Mouse (Mus musculus): Measurements from ENCODE around the gene Prcd. TPM values are rescaled to one million over a fixed set of nuclear protein-coding genes. Genes with fewer than 3 reads are reported as not detected.
"Not testable (repeated sequence)": the region's sequence is repeated elsewhere in the genome, so short reads cannot be mapped to it uniquely, and the experiment has no call there.

Prcd gene
- polyA plus RNA-seq, 1 experiment from 2014 or later, result 1.7 TPM

DNA sequence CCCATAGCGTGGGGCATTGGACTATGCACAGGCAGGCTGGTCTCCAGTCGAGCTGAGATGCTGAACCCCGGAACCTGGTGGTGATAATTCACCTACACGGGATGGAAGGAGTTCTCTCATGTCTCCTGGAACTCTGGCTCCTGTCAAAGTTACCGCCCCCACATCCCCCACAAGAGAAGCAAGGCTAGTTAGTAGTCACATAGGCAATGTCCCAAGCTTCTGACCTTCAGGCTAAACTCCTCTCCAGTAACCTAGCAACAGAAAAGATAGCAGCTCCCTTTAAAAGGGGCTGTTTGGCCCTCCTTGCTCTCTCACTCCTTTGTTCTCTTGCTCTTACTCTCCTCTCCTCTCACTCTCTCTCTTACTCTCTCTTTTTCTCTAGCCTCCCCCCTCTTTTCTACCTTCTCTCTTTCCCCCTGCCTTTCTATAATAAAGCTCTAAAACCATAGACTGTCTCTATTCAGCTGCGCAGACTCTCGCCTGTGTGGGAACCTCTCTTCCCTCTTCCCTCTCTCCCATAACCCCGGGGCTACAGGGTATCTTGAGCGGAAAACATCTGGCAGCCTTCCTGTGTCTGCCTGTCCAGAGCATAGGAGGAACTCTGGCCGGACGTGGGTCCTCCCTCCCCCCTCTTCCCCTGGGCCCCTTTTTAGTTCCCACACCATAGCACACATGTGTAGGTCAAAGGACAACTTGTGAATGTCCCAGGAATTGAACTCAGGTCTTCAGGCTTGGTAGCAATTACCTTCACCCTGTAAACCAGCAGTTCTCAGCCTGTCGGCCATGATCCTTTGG is 23.0 kb upstream of the Prcd start:
- Histone ChIP-seq H3K36me3 (ENCODE audit: control insufficient read depth, insufficient read depth) (no peaks in the 10 kb centered on the region), H3K4me3 (ENCODE audit: low read length) (no peak overlapping the region), H3K4me1 (ENCODE audit: control insufficient read depth, insufficient read depth, low read length) (peaks cover 22% of the 10 kb centered on the region), H3K4me2 (ENCODE audit: low read depth, low read length) (no peak overlapping the region), H3K9me3 (replicated peaks; ENCODE audit: control insufficient read depth, low read length) (no peaks in the 10 kb centered on the region), H3K27ac (ENCODE audit: low read length) (peak overlapping the region; percentile 51), H3K27me3 (ENCODE audit: control insufficient read depth, insufficient read depth, low read length) (no peaks in the 10 kb centered on the region), H3K9ac (ENCODE audit: low read length) (no peak overlapping the region; the same call in 1 of the 2 replicates)
- ATAC-seq (replicated peaks; ENCODE audit: extremely low read depth, insufficient read depth, low FRiP score), result peak; percentile 35
- WGBS, result 35% methylated on average over 12 of the region's 12 CpGs

GRCm38 (mm10) chr11:116632962-116633361 is 20.4 kb upstream of the Prcd start:
- Histone ChIP-seq H3K4me1 (ENCODE audit: control insufficient read depth, insufficient read depth, low read length) (peaks cover 12% of the 10 kb centered on the region; the same call in 1 of the 2 replicates), H3K4me3 (ENCODE audit: low read length) (no peak overlapping the region), H3K9ac (ENCODE audit: low read length) (no peak overlapping the region), H3K27ac (ENCODE audit: low read length) (no peak overlapping the region), H3K36me3 (ENCODE audit: control insufficient read depth, insufficient read depth) (no peaks in the 10 kb centered on the region), H3K27me3 (ENCODE audit: control insufficient read depth, insufficient read depth, low read length) (no peaks in the 10 kb centered on the region), H3K9me3 (replicated peaks; ENCODE audit: control insufficient read depth, low read length) (no peaks in the 10 kb centered on the region), H3K4me2 (ENCODE audit: low read depth, low read length) (no peak overlapping the region)
- WGBS, result 74% methylated on average over 10 of the region's 10 CpGs
- no peak for ATAC-seq (replicated peaks; ENCODE audit: extremely low read depth, insufficient read depth, low FRiP score)

GRCm38 (mm10) chr11:116636607-116637006 is 16.7 kb upstream of the Prcd start:
- not testable (repeated sequence) for ATAC-seq (replicated peaks; ENCODE audit: extremely low read depth, insufficient read depth, low FRiP score); H3K4me2 ChIP-seq (ENCODE audit: low read depth, low read length); H3K27me3 ChIP-seq (ENCODE audit: control insufficient read depth, insufficient read depth, low read length); H3K9ac ChIP-seq (ENCODE audit: low read length); H3K4me3 ChIP-seq (ENCODE audit: low read length); H3K27ac ChIP-seq (ENCODE audit: low read length); H3K4me1 ChIP-seq (ENCODE audit: control insufficient read depth, insufficient read depth, low read length); H3K36me3 ChIP-seq (ENCODE audit: control insufficient read depth, insufficient read depth); H3K9me3 ChIP-seq (replicated peaks; ENCODE audit: control insufficient read depth, low read length)
- 64% methylated on average over 8 of the region's 8 CpGs for WGBS

- peaks cover 3% of the 10 kb centered on the region for H3K4me1 ChIP-seq (ENCODE audit: control insufficient read depth, insufficient read depth, low read length)
- H3K27me3 ChIP-seq (ENCODE audit: control insufficient read depth, insufficient read depth, low read length), result no peaks in the 10 kb centered on the region
- 41% methylated on average over 5 of the region's 5 CpGs for whole genome bisulfite sequencing
- no peak overlapping the region for H3K4me2 ChIP-seq (ENCODE audit: low read depth, low read length)
- no peaks in the 10 kb centered on the region for H3K36me3 ChIP-seq (ENCODE audit: control insufficient read depth, insufficient read depth)
- no peak for ATAC-seq (replicated peaks; ENCODE audit: extremely low read depth, insufficient read depth, low FRiP score)
- no peak overlapping the region for H3K4me3 ChIP-seq (ENCODE audit: low read length)
- no peak overlapping the region for H3K27ac ChIP-seq (ENCODE audit: low read length)
- H3K9ac ChIP-seq (ENCODE audit: low read length), result no peak overlapping the region
- H3K9me3 ChIP-seq (replicated peaks; ENCODE audit: control insufficient read depth, low read length), result no peaks in the 10 kb centered on the region; the same call in 1 of the 2 replicates
Observed at GRCm38 (mm10) chr11:116641168-116641567, 12.2 kb upstream of the Prcd start.

- H3K4me2 ChIP-seq (ENCODE audit: low read depth, low read length), result no peak overlapping the region
- no peak overlapping the region for H3K9ac ChIP-seq (ENCODE audit: low read length)
- no peak for ATAC-seq (replicated peaks; ENCODE audit: extremely low read depth, insufficient read depth, low FRiP score)
- H3K27ac ChIP-seq (ENCODE audit: low read length), result no peak overlapping the region
- H3K9me3 ChIP-seq (replicated peaks; ENCODE audit: control insufficient read depth, low read length), result no peaks in the 10 kb centered on the region; the same call in 1 of the 2 replicates
- peaks cover 3% of the 10 kb centered on the region for H3K4me1 ChIP-seq (ENCODE audit: control insufficient read depth, insufficient read depth, low read length)
- no peak overlapping the region for H3K4me3 ChIP-seq (ENCODE audit: low read length)
- no peaks in the 10 kb centered on the region for H3K36me3 ChIP-seq (ENCODE audit: control insufficient read depth, insufficient read depth)
- 68% methylated on average over 3 of the region's 3 CpGs for WGBS
- no peaks in the 10 kb centered on the region for H3K27me3 ChIP-seq (ENCODE audit: control insufficient read depth, insufficient read depth, low read length)
Observed at GRCm38 (mm10) chr11:116641731-116642130, 11.6 kb upstream of the Prcd start.

DNA sequence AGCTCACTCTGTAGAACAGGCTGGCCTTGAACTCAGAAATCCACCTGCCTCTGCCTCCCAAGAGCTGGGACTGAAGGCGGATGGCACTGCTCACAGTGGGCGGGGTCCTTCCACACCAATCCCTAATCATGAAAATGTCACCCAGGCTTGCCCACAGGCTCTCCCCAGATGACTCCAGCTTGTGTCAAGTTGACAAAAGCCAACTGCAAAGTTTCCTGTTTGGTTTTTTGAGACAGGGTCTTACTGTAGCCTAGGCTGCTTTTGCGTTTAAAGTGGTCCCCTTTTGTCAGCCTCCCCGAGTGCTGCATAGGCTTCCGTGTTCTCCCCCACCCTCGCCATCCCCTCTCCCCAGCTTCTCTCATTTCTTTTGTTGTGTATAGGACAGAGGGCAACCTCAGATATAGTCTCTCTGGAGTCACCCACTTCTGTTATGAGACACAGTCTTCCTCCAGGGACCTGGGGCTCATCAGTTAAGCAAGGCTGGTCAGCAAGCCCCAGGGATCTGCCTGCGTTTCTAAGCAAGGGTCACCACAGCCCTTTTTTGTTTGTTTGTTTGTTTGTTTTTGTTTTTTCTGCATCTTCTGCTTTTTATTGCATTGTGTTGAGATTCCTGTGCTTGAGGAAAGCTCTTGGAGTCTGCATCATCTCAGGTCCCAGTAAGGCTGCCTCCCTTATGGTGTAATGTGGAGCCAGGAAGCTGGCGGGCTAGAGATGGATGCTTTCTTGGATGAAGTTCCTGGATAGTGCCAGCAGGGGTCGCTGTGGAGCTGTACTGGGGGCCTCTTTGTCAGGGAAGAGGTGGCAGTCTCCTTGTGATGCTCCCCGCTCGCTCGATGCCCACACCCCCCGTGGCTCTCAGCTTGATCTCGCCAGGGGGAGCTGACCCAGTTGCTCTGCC is 10.4 kb upstream of the Prcd start:
- Histone ChIP-seq H3K9me3 (replicated peaks; ENCODE audit: control insufficient read depth, low read length) (no peaks in the 10 kb centered on the region; the same call in 1 of the 2 replicates), H3K36me3 (ENCODE audit: control insufficient read depth, insufficient read depth) (no peaks in the 10 kb centered on the region), H3K9ac (ENCODE audit: low read length) (no peak overlapping the region), H3K4me2 (ENCODE audit: low read depth, low read length) (no peak overlapping the region; the same call in 1 of the 2 replicates), H3K27me3 (ENCODE audit: control insufficient read depth, insufficient read depth, low read length) (peaks cover 3% of the 10 kb centered on the region; the same call in 1 of the 2 replicates), H3K27ac (ENCODE audit: low read length) (no peak overlapping the region), H3K4me1 (ENCODE audit: control insufficient read depth, insufficient read depth, low read length) (peaks cover 6% of the 10 kb centered on the region), H3K4me3 (ENCODE audit: low read length) (no peak overlapping the region)
- ATAC-seq (replicated peaks; ENCODE audit: extremely low read depth, insufficient read depth, low FRiP score), result no peak; the same call in 1 of the 2 replicates
- 35% methylated on average over 14 of the region's 14 CpGs for WGBS

DNA sequence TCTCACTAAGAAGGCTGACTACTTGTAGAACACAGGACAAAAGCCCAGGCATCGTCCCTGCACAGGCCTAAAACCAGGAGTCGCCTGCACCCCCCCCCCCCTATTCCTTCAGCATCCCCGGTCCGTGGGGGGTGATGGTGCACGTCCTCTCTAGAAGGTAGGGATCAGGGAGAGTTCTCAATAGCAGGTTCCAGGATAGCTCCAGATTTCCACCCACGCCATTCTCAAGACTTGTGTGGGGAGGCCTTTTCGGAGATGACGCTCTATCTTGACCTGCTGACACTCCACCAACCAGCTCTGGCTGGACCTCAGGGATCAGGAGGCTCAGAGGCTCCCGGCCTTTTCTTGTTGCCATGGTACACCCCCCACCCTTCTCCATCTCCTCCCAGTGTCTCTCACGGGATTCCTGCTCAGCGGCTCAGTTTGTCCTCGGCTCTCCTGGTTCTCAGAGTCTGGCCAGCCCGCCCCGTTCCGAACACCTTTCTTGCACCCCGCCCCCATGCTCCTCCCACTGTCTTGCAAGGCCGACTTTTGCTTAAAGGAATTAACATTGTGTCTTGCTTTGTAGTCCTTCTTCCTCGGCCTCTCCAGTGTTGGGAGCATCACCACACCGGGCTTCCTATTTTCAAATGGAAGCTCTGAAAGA is 9.6 kb upstream of the Prcd start:
- no peaks in the 10 kb centered on the region; the same call in 1 of the 2 replicates for H3K9me3 ChIP-seq (replicated peaks; ENCODE audit: control insufficient read depth, low read length)
- peaks cover 3% of the 10 kb centered on the region; the same call in 1 of the 2 replicates for H3K27me3 ChIP-seq (ENCODE audit: control insufficient read depth, insufficient read depth, low read length)
- peaks cover 6% of the 10 kb centered on the region for H3K4me1 ChIP-seq (ENCODE audit: control insufficient read depth, insufficient read depth, low read length)
- H3K36me3 ChIP-seq (ENCODE audit: control insufficient read depth, insufficient read depth), result no peaks in the 10 kb centered on the region
- no peak overlapping the region for H3K9ac ChIP-seq (ENCODE audit: low read length)
- H3K27ac ChIP-seq (ENCODE audit: low read length), result 0 out of 2 replicates have a peak overlapping the region, but pooled peaks have one; percentile 2
- 12% methylated on average over 19 of the region's 19 CpGs for WGBS
- H3K4me3 ChIP-seq (ENCODE audit: low read length), result no peak overlapping the region
- H3K4me2 ChIP-seq (ENCODE audit: low read depth, low read length), result no peak overlapping the region; the same call in 1 of the 2 replicates
- no peak for ATAC-seq (replicated peaks; ENCODE audit: extremely low read depth, insufficient read depth, low FRiP score)

DNA sequence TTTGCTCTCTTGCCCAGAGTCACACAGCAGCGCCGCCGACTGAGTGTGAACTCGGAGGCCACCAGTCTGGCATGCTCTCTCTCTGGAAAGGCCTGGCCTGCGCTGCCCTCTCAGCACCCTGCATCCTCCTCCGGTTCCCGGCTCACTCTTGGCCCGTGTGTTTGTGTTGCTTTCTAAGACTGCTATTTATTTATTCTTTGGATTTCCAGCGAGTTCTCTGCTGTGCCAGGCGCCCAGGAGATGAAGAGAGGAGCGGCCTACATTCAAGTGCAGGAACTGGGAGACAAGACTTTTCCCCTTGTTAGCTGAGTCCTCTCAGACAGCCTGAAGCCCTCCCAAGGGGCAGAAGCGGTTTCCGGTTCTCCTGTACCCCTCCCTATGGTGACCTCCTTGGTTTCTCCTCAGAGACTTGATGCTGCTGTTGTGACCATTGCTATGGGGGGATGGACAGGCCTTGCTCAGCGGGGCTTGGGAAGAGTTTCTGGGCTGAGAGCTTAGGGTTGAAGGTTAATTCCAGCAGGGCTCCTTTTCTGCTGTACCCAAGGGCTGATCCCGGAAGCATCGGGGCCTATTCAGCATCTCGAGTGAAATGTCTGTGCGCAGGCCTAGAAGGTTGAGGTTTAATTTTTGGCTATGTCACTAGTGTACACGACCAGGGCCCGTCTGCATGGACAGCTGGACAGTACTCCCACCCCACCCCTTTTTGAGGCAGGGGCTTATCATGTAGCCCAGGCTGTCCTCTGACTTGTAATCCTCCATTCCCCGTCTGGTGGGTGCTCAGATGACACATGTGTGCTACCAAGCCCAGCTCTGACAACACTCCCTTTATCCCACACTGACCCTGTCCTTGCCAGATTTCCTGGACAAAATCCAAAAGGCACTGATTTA is 8.9 kb upstream of the Prcd start:
- 54% methylated on average over 21 of the region's 21 CpGs for WGBS
- Histone ChIP-seq H3K36me3 (ENCODE audit: control insufficient read depth, insufficient read depth) (no peaks in the 10 kb centered on the region), H3K27ac (ENCODE audit: low read length) (0 out of 2 replicates have a peak overlapping the region, but pooled peaks have one; percentile 2), H3K4me2 (ENCODE audit: low read depth, low read length) (no peak overlapping the region), H3K9me3 (replicated peaks; ENCODE audit: control insufficient read depth, low read length) (no peaks in the 10 kb centered on the region; the same call in 1 of the 2 replicates), H3K4me3 (ENCODE audit: low read length) (no peak overlapping the region), H3K4me1 (ENCODE audit: control insufficient read depth, insufficient read depth, low read length) (peaks cover 6% of the 10 kb centered on the region), H3K9ac (ENCODE audit: low read length) (no peak overlapping the region), H3K27me3 (ENCODE audit: control insufficient read depth, insufficient read depth, low read length) (peaks cover 3% of the 10 kb centered on the region; the same call in 1 of the 2 replicates)
- no peak for ATAC-seq (replicated peaks; ENCODE audit: extremely low read depth, insufficient read depth, low FRiP score)
